Mouse (Mus musculus): ENCODE results near the gene Ank2. TPM values are rescaled to one million over a fixed set of nuclear protein-coding genes. Genes with fewer than 3 reads are reported as not detected.
A peak's percentile ranks its signal among the peaks of the same experiment; 100 is the strongest.

Ank2 gene
- total and polyA plus RNA-seq, 3 experiments: 96.1 to 290 (median 269) TPM

DNA sequence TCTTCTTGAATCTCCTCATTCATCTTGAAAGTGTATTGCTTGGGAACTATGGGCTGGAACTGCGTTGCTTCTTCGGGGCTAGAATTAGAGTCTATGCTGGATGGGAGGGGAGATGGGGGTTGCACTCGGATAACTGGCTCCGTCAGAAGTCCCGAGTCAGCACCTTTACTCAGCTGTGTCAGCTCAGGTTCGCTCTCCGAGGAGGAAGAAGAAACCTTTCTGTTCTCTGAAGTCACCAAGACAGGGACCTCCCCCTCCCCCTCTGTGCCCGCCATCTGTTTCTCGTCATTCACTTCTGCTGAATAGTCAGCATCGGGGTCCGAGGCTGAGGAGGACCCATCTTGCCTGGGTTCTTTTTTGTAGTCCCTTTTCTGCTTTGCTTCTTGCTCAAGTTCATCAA lies 555.1 kb downstream of the Ank2 start:
- H3K36me3 ChIP-seq (ENCODE audit: control insufficient read depth, insufficient read depth, low read length): no peaks in the 10 kb centered on the region
- H3K27me3 ChIP-seq (ENCODE audit: control insufficient read depth, insufficient read depth, low read length): no peaks in the 10 kb centered on the region
- H3K4me3 ChIP-seq: no peak overlapping the region
- H3K9ac ChIP-seq (ENCODE audit: low read depth, low read length): no peak overlapping the region
- no peaks in the 10 kb centered on the region for H3K79me2 ChIP-seq (replicated peaks; ENCODE audit: control insufficient read depth, insufficient read depth, low read length)
- TF ChIP-seq CTCF (IDR thresholded peaks at IDR 0.05) (no peak), EP300 (IDR thresholded peaks at IDR 0.05; ENCODE audit: insufficient read depth, low read depth, low read length) (no peak), POLR2A (IDR thresholded peaks at IDR 0.05; ENCODE audit: insufficient read depth, low read depth, low read length) (no peak)
- no peak for DNase-seq
- no peaks in the 10 kb centered on the region for H3K4me1 ChIP-seq (ENCODE audit: control insufficient read depth, insufficient read depth, low read length)
- WGBS: 74% methylated on average over 11 of the region's 11 CpGs
- intact Hi-C loops (cut with DNase I): no loop called here
- no peak overlapping the region for H3K27ac ChIP-seq

DNA sequence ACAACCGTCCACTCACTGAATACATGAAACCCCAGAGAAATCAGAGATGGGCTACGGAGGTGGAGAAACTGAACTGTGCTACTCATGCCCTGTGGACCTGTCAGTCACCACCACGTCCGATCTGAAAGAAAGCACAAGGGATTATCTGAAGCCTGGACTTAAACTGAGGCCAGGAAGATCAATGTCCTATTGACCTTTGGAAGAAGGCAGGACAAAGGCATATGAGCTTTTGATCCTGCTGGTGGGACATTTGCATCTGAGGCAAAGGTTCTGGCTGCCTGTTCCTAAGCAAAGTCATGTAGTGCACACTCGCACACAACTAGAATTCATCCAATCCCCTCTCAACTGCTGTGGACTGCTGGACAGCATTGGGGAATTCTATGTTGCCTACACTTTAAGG lies 558.7 kb downstream of the Ank2 start:
- H3K79me2 ChIP-seq (replicated peaks; ENCODE audit: control insufficient read depth, insufficient read depth, low read length): no peaks in the 10 kb centered on the region
- no peaks in the 10 kb centered on the region for H3K36me3 ChIP-seq (ENCODE audit: control insufficient read depth, insufficient read depth, low read length)
- WGBS: 88% methylated on average over 5 of the region's 5 CpGs
- H3K27me3 ChIP-seq (ENCODE audit: control insufficient read depth, insufficient read depth, low read length): no peaks in the 10 kb centered on the region
- TF ChIP-seq EP300 (IDR thresholded peaks at IDR 0.05; ENCODE audit: insufficient read depth, low read depth, low read length): no peak
- TF ChIP-seq POLR2A (IDR thresholded peaks at IDR 0.05; ENCODE audit: insufficient read depth, low read depth, low read length): no peak
- no peak for TF ChIP-seq CTCF (IDR thresholded peaks at IDR 0.05)
- intact Hi-C loops (cut with DNase I): no loop called here
- H3K4me3 ChIP-seq: no peak overlapping the region
- H3K9ac ChIP-seq (ENCODE audit: low read depth, low read length): no peak overlapping the region
- no peaks in the 10 kb centered on the region for H3K4me1 ChIP-seq (ENCODE audit: control insufficient read depth, insufficient read depth, low read length)
- H3K27ac ChIP-seq: no peak overlapping the region
- DNase-seq: no peak

- H3K4me3 ChIP-seq: no peak overlapping the region
- no peak overlapping the region for H3K27ac ChIP-seq
- H3K36me3 ChIP-seq (ENCODE audit: control insufficient read depth, insufficient read depth, low read length): no peaks in the 10 kb centered on the region
- no peak for DNase-seq
- H3K9ac ChIP-seq (ENCODE audit: low read depth, low read length): no peak overlapping the region
- no peaks in the 10 kb centered on the region for H3K27me3 ChIP-seq (ENCODE audit: control insufficient read depth, insufficient read depth, low read length)
- no peaks in the 10 kb centered on the region for H3K79me2 ChIP-seq (replicated peaks; ENCODE audit: control insufficient read depth, insufficient read depth, low read length)
- no peaks in the 10 kb centered on the region for H3K4me1 ChIP-seq (ENCODE audit: control insufficient read depth, insufficient read depth, low read length)
- WGBS: 69% methylated on average over 4 of the region's 4 CpGs
- TF ChIP-seq CTCF (IDR thresholded peaks at IDR 0.05) (peak; percentile 53), POLR2A (IDR thresholded peaks at IDR 0.05; ENCODE audit: insufficient read depth, low read depth, low read length) (no peak)
- intact Hi-C loops (cut with DNase I): no loop called here
Observed at GRCm38 (mm10) chr3:126931884-126932506, 567.2 kb downstream of the Ank2 start.

DNA sequence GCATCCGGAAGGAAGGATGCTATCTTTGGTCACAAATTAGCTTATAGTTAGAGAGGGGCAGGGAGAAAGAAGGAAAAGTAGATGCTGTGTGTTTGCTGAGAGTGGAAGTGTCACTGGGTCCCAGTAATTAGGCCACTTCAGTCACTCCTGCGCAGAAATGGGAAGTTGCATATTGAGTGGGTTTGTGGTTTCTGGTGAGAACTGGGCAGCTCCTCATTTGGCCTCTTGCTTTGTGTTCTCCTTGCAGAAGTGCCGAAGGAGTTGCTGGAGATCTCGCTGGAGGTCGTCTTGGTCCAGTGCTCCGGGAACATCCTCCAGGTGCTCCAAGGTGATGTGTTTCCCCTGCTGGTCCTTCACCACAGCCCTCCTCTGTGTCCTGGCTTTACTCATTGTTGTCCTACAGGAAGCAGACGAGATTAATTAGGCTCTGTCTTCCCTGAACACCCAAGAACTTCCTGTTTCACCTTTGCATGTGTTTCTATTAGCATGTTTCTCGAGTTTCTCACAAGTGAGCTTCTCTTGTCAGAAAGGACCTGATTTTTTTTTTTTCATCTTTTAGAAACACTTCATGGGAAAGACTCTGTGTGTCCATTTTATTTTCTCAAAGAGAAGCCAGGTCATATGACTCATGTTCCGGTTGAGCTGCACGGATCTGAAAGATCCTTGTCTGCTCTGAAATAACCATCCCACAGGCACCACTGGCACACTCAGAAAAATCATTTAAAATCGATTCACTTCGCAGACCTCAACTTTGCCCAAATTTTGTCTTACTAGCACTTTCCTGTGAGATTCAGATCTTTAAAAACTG lies 575.4 kb downstream of the Ank2 start:
- H3K9ac ChIP-seq (ENCODE audit: low read depth, low read length): no peak overlapping the region
- H3K4me1 ChIP-seq (ENCODE audit: control insufficient read depth, insufficient read depth, low read length): no peaks in the 10 kb centered on the region; the same call in none of the 2 replicates
- no peak overlapping the region for H3K4me3 ChIP-seq
- H3K36me3 ChIP-seq (ENCODE audit: control insufficient read depth, insufficient read depth, low read length): no peaks in the 10 kb centered on the region
- no peaks in the 10 kb centered on the region for H3K79me2 ChIP-seq (replicated peaks; ENCODE audit: control insufficient read depth, insufficient read depth, low read length)
- H3K27ac ChIP-seq: no peak overlapping the region
- TF ChIP-seq CTCF (IDR thresholded peaks at IDR 0.05) (no peak), EP300 (IDR thresholded peaks at IDR 0.05; ENCODE audit: insufficient read depth, low read depth, low read length) (no peak), POLR2A (IDR thresholded peaks at IDR 0.05; ENCODE audit: insufficient read depth, low read depth, low read length) (no peak)
- intact Hi-C loops (cut with DNase I): no loop called here
- no peaks in the 10 kb centered on the region for H3K27me3 ChIP-seq (ENCODE audit: control insufficient read depth, insufficient read depth, low read length)
- 59% methylated on average over 12 of the region's 12 CpGs for WGBS
- DNase-seq: no peak

GRCm38 (mm10) chr3:126921941-126922340 lies 577.2 kb downstream of the Ank2 start:
- H3K79me2 ChIP-seq (replicated peaks; ENCODE audit: control insufficient read depth, insufficient read depth, low read length): no peaks in the 10 kb centered on the region
- no peaks in the 10 kb centered on the region for H3K27me3 ChIP-seq (ENCODE audit: control insufficient read depth, insufficient read depth, low read length)
- intact Hi-C loops (cut with DNase I): no loop called here
- H3K36me3 ChIP-seq (ENCODE audit: control insufficient read depth, insufficient read depth, low read length): no peaks in the 10 kb centered on the region
- H3K4me1 ChIP-seq (ENCODE audit: control insufficient read depth, insufficient read depth, low read length): no peaks in the 10 kb centered on the region; the same call in none of the 2 replicates
- H3K4me3 ChIP-seq: no peak overlapping the region
- no peak overlapping the region for H3K9ac ChIP-seq (ENCODE audit: low read depth, low read length)
- no peak for DNase-seq
- no peak overlapping the region for H3K27ac ChIP-seq
- TF ChIP-seq POLR2A (IDR thresholded peaks at IDR 0.05; ENCODE audit: insufficient read depth, low read depth, low read length): no peak
- TF ChIP-seq EP300 (IDR thresholded peaks at IDR 0.05; ENCODE audit: insufficient read depth, low read depth, low read length): no peak
- no peak for TF ChIP-seq CTCF (IDR thresholded peaks at IDR 0.05)
- 36% methylated on average over 3 of the region's 3 CpGs for WGBS

GRCm38 (mm10) chr3:126920296-126920695 lies 578.9 kb downstream of the Ank2 start:
- TF ChIP-seq CTCF (IDR thresholded peaks at IDR 0.05): no peak
- TF ChIP-seq POLR2A (IDR thresholded peaks at IDR 0.05; ENCODE audit: insufficient read depth, low read depth, low read length): no peak
- TF ChIP-seq EP300 (IDR thresholded peaks at IDR 0.05; ENCODE audit: insufficient read depth, low read depth, low read length): no peak
- 71% methylated on average over 3 of the region's 3 CpGs for WGBS
- Histone ChIP-seq H3K79me2 (replicated peaks; ENCODE audit: control insufficient read depth, insufficient read depth, low read length) (no peaks in the 10 kb centered on the region), H3K9ac (ENCODE audit: low read depth, low read length) (no peak overlapping the region), H3K4me1 (ENCODE audit: control insufficient read depth, insufficient read depth, low read length) (no peaks in the 10 kb centered on the region; the same call in none of the 2 replicates), H3K27ac (no peak overlapping the region), H3K27me3 (ENCODE audit: control insufficient read depth, insufficient read depth, low read length) (no peaks in the 10 kb centered on the region), H3K36me3 (ENCODE audit: control insufficient read depth, insufficient read depth, low read length) (no peaks in the 10 kb centered on the region), H3K4me3 (no peak overlapping the region)
- DNase-seq: no peak
- intact Hi-C loops (cut with DNase I): no loop called here

Data from heart, adult 2 months (tissue).